Mouse (Mus musculus) activated CD4-positive, CD25-positive, alpha-beta regulatory T cell, adult 4 months (primary cell): ENCODE measurements around the gene Ano3. TPM values are rescaled to one million over a fixed set of nuclear protein-coding genes. Genes with fewer than 3 reads are reported as not detected.

Experiments used
- polyA plus RNA-seq, 2 experiments: library from polyadenylated mRNA; unstranded; fragments of 100-300 nt; shearing (Covaris generic); gene quantifications; one replicate each; pipeline ENCODE4 v1.2.1; 2017

Ano3 gene
- polyA plus RNA-seq, 2 experiments from 2014 or later: not detected

Other genes starting within 250 kb of the Ano3 start
- not detected for gene Muc15, start 229.6 kb downstream of the Ano3 start, polyA plus RNA-seq
- not detected for gene Gm13941, start 155.1 kb upstream of the Ano3 start, polyA plus RNA-seq
- gene Gm15130, start 202.0 kb upstream of the Ano3 start, polyA plus RNA-seq: not detected